Mouse (Mus musculus): ENCODE measurements around the gene Gm9112. TPM values are rescaled to one million over a fixed set of nuclear protein-coding genes. Genes with fewer than 3 reads are reported as not detected.
"Not testable (repeated sequence)": the region's sequence is repeated elsewhere in the genome, so short reads cannot be mapped to it uniquely, and the experiment has no call there.

The Gm9112 gene
- total RNA-seq (2017): not detected in 2 replicates

GRCm38 (mm10) chrX:102707535-102707934 lies at the start of gene Gm9112, which contains the start of gene Dmrtc1b:
TSS of gene Gm9112 (minus strand) at chrX:102707635.
TSS of gene Dmrtc1b (plus strand) at chrX:102707865.
- ATAC-seq (replicated peaks in 1 of 2; ENCODE audit: insufficient read depth in 1 of 2, low FRiP score in 2 of 2, low TSS enrichment in 1 of 2, low read depth in 1 of 2, poor library complexity in 2 of 2, severe bottlenecking in 2 of 2): not testable (repeated sequence)

GRCm38 (mm10) chrX:102724226-102724625 lies 16.8 kb upstream of the Gm9112 start:
- not testable (repeated sequence) for ATAC-seq (replicated peaks in 1 of 2; ENCODE audit: insufficient read depth in 1 of 2, low FRiP score in 2 of 2, low TSS enrichment in 1 of 2, low read depth in 1 of 2, poor library complexity in 2 of 2, severe bottlenecking in 2 of 2)

GRCm38 (mm10) chrX:102700636-102701035 lies 6.8 kb downstream of the Gm9112 start:
- ATAC-seq (replicated peaks in 1 of 2; ENCODE audit: insufficient read depth in 1 of 2, low FRiP score in 2 of 2, low TSS enrichment in 1 of 2, low read depth in 1 of 2, poor library complexity in 2 of 2, severe bottlenecking in 2 of 2): not testable (repeated sequence)

- 0 out of 4 replicates have a peak, but pooled peaks of 1 of the 2 experiments have one; percentile 42 for ATAC-seq (replicated peaks in 1 of 2; ENCODE audit: insufficient read depth in 1 of 2, low FRiP score in 2 of 2, low TSS enrichment in 1 of 2, low read depth in 1 of 2, poor library complexity in 2 of 2, severe bottlenecking in 2 of 2)
Measured at GRCm38 (mm10) chrX:102689252-102689651, 18.2 kb downstream of the Gm9112 start.

- ATAC-seq (replicated peaks in 1 of 2; ENCODE audit: insufficient read depth in 1 of 2, low FRiP score in 2 of 2, low TSS enrichment in 1 of 2, low read depth in 1 of 2, poor library complexity in 2 of 2, severe bottlenecking in 2 of 2): not testable (repeated sequence)
Measured at GRCm38 (mm10) chrX:102686872-102687271, 20.6 kb downstream of the Gm9112 start, which contains the start of gene Gm3880. TSS of gene Gm3880 (minus strand) at chrX:102686972.

GRCm38 (mm10) chrX:102684706-102685105 lies 22.7 kb downstream of the Gm9112 start:
- ATAC-seq (replicated peaks in 1 of 2; ENCODE audit: insufficient read depth in 1 of 2, low FRiP score in 2 of 2, low TSS enrichment in 1 of 2, low read depth in 1 of 2, poor library complexity in 2 of 2, severe bottlenecking in 2 of 2): not testable (repeated sequence)

GRCm38 (mm10) chrX:102666641-102667040 lies 40.8 kb downstream of the Gm9112 start:
- ATAC-seq (replicated peaks in 1 of 2; ENCODE audit: insufficient read depth in 1 of 2, low FRiP score in 2 of 2, low TSS enrichment in 1 of 2, low read depth in 1 of 2, poor library complexity in 2 of 2, severe bottlenecking in 2 of 2): no peak

GRCm38 (mm10) chrX:102660712-102661111 lies 46.7 kb downstream of the Gm9112 start:
- ATAC-seq (replicated peaks in 1 of 2; ENCODE audit: insufficient read depth in 1 of 2, low FRiP score in 2 of 2, low TSS enrichment in 1 of 2, low read depth in 1 of 2, poor library complexity in 2 of 2, severe bottlenecking in 2 of 2): no peak

Other genes with a start within 250 kb of the Gm9112 start
- 13.1 and 23.1 TPM in 2 replicates for gene Hdac8, start 202.3 kb downstream of the Gm9112 start, total RNA-seq (2017)
- gene Phka1, start 63.4 kb downstream of the Gm9112 start, total RNA-seq (2017): 3.4 and 4.3 TPM in 2 replicates
- not detected in 2 replicates for gene Gm3880, start 20.7 kb downstream of the Gm9112 start, total RNA-seq (2017)
- gene Dmrtc1b, start 230 bp upstream of the Gm9112 start, total RNA-seq (2017): not detected in 2 replicates
- not detected in 2 replicates for gene Dmrtc1c1, start 95.3 kb upstream of the Gm9112 start, total RNA-seq (2017)
- not detected in 2 replicates for gene Dmrtc1c2, start 147.0 kb upstream of the Gm9112 start, total RNA-seq (2017)
- gene 1700031F05Rik, start 160.3 kb upstream of the Gm9112 start, total RNA-seq (2017): not detected in 2 replicates
- not detected in 2 replicates for gene Dmrtc1a, start 201.1 kb upstream of the Gm9112 start, total RNA-seq (2017)
- gene 1700011M02Rik, start 201.3 kb upstream of the Gm9112 start, total RNA-seq (2017): not detected in 2 replicates
- not detected in 2 replicates for gene 1700018G05Rik, start 220.7 kb upstream of the Gm9112 start, total RNA-seq (2017)

Measured in hematopoietic stem cell, adult 5-6 weeks (primary cell).